Mouse (Mus musculus): ENCODE data around the gene Gtf3c5. TPM values are rescaled to one million over a fixed set of nuclear protein-coding genes. Genes with fewer than 3 reads are reported as not detected.

Gtf3c5 gene
- total and polyA plus RNA-seq, 2 experiments from 2014 or later, result 12.7 to 14.0 TPM

DNA sequence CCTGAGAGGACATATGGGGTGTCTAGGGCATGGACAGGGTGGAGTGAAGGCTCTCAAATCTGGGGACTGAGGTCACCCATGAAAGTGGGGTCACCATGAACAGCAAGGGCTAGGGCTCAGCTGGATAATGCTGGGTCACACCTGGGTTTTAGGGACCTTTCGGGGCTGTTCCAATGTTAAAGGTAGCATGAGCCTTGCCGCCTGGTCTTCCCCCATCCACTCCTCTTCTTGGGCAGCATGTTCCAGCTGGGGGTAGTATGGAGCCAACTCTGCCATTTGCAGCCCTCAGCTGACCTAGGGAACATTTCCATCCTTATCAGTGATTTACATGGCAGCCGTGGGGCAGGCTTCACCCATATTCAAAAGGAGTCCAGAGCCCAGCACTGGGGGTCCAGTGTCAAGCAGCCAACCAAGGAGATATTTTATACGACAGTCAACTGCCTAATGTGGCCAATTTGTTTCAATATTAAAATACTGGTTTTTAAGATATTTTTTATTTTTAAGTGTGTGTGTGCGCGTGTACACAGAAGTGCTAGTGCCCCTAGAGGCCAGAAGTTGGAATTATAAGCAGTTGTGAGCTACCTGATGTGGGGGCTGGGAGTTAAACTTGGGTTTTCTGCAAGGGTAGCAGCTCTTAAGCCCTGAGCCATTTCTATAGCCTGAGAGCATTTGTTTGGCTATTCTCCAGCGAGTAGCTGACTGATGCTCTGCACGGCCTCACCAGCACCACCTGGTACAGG, 23.2 kb upstream of the Gtf3c5 start:
- no peak for ATAC-seq (ENCODE audit: insufficient read depth, low read depth)

DNA sequence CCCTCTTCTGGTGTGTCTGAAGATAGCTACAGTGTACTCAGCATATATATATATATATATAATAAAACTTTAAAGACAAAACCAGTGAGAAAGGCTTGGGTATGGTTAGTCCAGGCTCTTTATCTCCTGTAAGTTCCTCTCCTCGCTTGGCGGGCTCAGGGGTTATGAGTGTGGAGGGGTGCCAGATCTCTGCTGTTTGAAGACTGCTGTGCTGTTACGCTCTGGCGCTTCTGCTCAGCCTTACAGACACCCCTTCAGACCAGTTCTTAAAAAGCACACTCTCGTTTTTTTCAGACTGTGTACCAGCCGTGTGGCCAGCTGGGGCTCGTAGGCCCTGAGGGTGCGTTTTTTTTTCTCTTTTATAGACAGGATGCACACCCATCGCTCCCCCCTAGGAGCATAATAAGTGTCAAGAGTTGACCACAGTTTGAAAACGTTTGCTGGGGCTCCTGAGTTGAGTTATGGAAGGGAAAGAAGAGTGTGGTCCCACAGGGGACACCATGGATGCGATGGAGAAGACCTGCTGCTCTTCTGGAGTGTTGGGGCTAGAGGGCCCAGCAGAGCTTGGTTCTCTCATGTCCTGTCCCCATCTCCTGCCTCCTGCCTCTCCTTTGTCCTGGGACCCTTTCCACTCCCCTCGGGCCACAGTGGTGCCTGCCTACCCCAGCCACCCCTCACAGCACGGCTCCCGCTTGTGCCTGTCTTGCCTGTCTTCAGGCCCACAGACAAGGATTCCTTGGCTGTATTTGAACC, 22.4 kb upstream of the Gtf3c5 start:
- no peak overlapping the region for H3K27ac ChIP-seq (ENCODE audit: low read depth)
- DNase-seq (ENCODE audit: low spot score) (no peak), ATAC-seq (ENCODE audit: insufficient read depth, low read depth) (no peak)
- no peaks in the 10 kb centered on the region; the same call in 1 of the 2 replicates for H3K4me1 ChIP-seq (ENCODE audit: control insufficient read depth, insufficient read depth)
- H3K4me3 ChIP-seq (ENCODE audit: low read depth, low read length), result no peak overlapping the region
- no peaks in the 10 kb centered on the region for H3K36me3 ChIP-seq (replicated peaks; ENCODE audit: control insufficient read depth, insufficient read depth, low read length)
- H3K4me2 ChIP-seq (ENCODE audit: low read depth, low read length), result no peak overlapping the region
- no peaks in the 10 kb centered on the region for H3K9me3 ChIP-seq (replicated peaks; ENCODE audit: control insufficient read depth, low read length)
- no peak for TF ChIP-seq CTCF (IDR thresholded peaks at IDR 0.05; ENCODE audit: low read depth)
- no peak for TF ChIP-seq EP300 (IDR thresholded peaks at IDR 0.05; ENCODE audit: low read depth)
- H3K27me3 ChIP-seq (ENCODE audit: control insufficient read depth, insufficient read depth, low read length), result no peaks in the 10 kb centered on the region
- H3K9ac ChIP-seq (replicated peaks; ENCODE audit: low read depth, low read length), result no peak overlapping the region
- WGBS, result 54% methylated on average over 14 of the region's 14 CpGs

More for the DNA sequence above, 23.2 kb upstream of the Gtf3c5 start:
- no peak overlapping the region for H3K4me2 ChIP-seq (ENCODE audit: low read depth, low read length)
- no peak overlapping the region for H3K9ac ChIP-seq (replicated peaks; ENCODE audit: low read depth, low read length)
- no peak overlapping the region for H3K27ac ChIP-seq (ENCODE audit: low read depth)
- 59% methylated on average over 8 of the region's 8 CpGs for WGBS
- H3K36me3 ChIP-seq (replicated peaks; ENCODE audit: control insufficient read depth, insufficient read depth, low read length), result no peaks in the 10 kb centered on the region
- DNase-seq (ENCODE audit: low spot score), result no peak
- no peaks in the 10 kb centered on the region for H3K27me3 ChIP-seq (ENCODE audit: control insufficient read depth, insufficient read depth, low read length)
- H3K4me3 ChIP-seq (ENCODE audit: low read depth, low read length), result no peak overlapping the region
- H3K4me1 ChIP-seq (ENCODE audit: control insufficient read depth, insufficient read depth), result no peaks in the 10 kb centered on the region; the same call in 1 of the 2 replicates
- no peaks in the 10 kb centered on the region for H3K9me3 ChIP-seq (replicated peaks; ENCODE audit: control insufficient read depth, low read length)
- TF ChIP-seq EP300 (IDR thresholded peaks at IDR 0.05; ENCODE audit: low read depth) (no peak), CTCF (IDR thresholded peaks at IDR 0.05; ENCODE audit: low read depth) (peak; percentile 14; the same call in 1 of the 2 replicates)

DNA sequence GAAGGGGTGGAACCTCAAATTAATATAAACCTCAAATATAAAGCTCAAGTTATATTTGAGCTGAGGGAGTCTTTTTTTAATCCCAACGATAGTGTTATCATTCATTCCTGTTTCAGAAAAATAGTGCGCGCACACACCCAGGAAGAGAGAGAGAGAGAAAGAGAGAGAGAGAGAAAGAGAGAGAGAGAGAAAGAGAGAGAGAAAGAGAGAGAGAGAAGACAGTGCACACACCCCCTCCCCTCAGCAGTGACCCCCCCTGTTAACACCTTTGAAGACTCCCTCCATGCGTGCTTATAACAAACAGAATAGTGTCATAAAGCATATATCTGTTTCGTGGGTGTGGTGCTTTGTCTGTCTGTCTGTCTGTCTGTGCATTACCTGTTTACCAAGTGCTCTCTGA, 20.0 kb upstream of the Gtf3c5 start:
- no peaks in the 10 kb centered on the region for H3K36me3 ChIP-seq (replicated peaks; ENCODE audit: control insufficient read depth, insufficient read depth, low read length)
- H3K27me3 ChIP-seq (ENCODE audit: control insufficient read depth, insufficient read depth, low read length), result no peaks in the 10 kb centered on the region
- ATAC-seq (ENCODE audit: insufficient read depth, low read depth), result no peak
- no peak overlapping the region for H3K27ac ChIP-seq (ENCODE audit: low read depth)
- WGBS, result 89% methylated on average over 5 of the region's 5 CpGs
- DNase-seq (ENCODE audit: low spot score), result no peak
- H3K4me2 ChIP-seq (ENCODE audit: low read depth, low read length), result no peak overlapping the region
- TF ChIP-seq CTCF (IDR thresholded peaks at IDR 0.05; ENCODE audit: low read depth) (no peak), EP300 (IDR thresholded peaks at IDR 0.05; ENCODE audit: low read depth) (no peak)
- no peaks in the 10 kb centered on the region; the same call in 1 of the 2 replicates for H3K4me1 ChIP-seq (ENCODE audit: control insufficient read depth, insufficient read depth)
- H3K9ac ChIP-seq (replicated peaks; ENCODE audit: low read depth, low read length), result no peak overlapping the region
- no peaks in the 10 kb centered on the region for H3K9me3 ChIP-seq (replicated peaks; ENCODE audit: control insufficient read depth, low read length)
- no peak overlapping the region for H3K4me3 ChIP-seq (ENCODE audit: low read depth, low read length)

DNA sequence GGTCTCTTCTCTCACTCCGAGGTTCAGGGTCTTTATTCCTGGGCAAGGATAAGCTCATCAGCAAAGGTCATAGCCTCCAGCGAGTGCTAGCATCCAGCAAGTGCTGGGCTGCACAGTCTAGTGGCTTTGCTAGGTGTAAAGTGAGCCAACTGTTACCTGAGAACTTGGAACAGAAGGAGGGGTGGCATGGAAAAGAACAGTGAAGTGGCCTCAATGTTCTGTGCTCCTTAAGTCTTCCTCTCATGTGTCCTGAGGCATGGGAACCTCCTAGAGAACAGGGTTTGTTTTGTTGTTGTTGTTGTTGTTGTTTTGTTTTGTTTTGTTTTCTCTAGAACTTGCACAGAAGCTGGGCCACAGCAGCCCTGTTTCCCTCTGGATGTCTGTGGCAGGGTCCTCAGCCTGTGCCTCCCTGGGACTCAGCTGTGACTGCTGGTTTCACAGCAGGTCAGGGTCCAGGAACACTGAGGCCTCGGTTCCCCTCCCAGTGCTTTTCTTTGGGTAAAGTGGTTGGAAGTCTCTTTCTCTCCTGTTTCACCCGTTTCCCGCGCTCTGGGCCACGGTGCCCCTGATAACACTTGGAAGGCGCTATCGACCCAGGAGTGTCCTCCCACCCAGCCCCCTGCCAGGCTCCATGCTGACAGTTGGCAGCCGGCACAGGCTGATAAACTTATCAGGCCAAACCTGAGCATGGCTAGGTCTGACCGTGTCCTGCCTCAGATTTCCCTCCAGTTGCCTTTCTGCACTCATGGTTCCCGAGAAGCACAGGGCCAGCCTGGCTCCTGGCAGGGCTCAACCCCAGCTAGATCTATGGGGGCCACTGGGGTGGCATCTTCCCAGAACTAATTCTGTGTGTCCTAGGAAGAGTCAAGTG, 18.4 kb upstream of the Gtf3c5 start:
- WGBS, result 22% methylated on average over 12 of the region's 12 CpGs
- Histone ChIP-seq H3K36me3 (replicated peaks; ENCODE audit: control insufficient read depth, insufficient read depth, low read length) (no peaks in the 10 kb centered on the region), H3K4me3 (ENCODE audit: low read depth, low read length) (no peak overlapping the region), H3K27me3 (ENCODE audit: control insufficient read depth, insufficient read depth, low read length) (no peaks in the 10 kb centered on the region), H3K4me1 (ENCODE audit: control insufficient read depth, insufficient read depth) (no peaks in the 10 kb centered on the region; the same call in 1 of the 2 replicates), H3K4me2 (ENCODE audit: low read depth, low read length) (no peak overlapping the region), H3K9ac (replicated peaks; ENCODE audit: low read depth, low read length) (no peak overlapping the region), H3K27ac (ENCODE audit: low read depth) (no peak overlapping the region), H3K9me3 (replicated peaks; ENCODE audit: control insufficient read depth, low read length) (no peaks in the 10 kb centered on the region)
- TF ChIP-seq EP300 (IDR thresholded peaks at IDR 0.05; ENCODE audit: low read depth) (no peak), CTCF (IDR thresholded peaks at IDR 0.05; ENCODE audit: low read depth) (no peak)
- DNase-seq (ENCODE audit: low spot score) (no peak), ATAC-seq (ENCODE audit: insufficient read depth, low read depth) (no peak)

DNA sequence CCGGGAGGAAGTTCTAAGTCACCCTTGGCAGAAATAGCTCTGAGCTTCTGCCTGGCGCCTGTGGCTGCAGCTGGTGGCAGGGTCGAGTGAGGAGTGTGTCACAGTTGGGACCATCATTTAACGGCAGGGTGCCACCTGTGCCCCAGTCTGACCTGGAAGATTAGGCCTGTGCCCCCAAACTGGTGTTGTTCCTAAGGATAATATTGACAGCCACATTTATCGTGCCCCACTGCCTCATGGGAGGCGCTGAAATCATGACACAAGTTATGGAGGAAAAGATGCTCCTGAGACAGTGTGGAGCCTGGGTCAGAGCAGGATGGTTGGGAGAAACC, 16.0 kb upstream of the Gtf3c5 start:
- TF ChIP-seq EP300 (IDR thresholded peaks at IDR 0.05; ENCODE audit: low read depth), result no peak
- no peak for TF ChIP-seq CTCF (IDR thresholded peaks at IDR 0.05; ENCODE audit: low read depth)
- Histone ChIP-seq H3K9me3 (replicated peaks; ENCODE audit: control insufficient read depth, low read length) (no peaks in the 10 kb centered on the region), H3K9ac (replicated peaks; ENCODE audit: low read depth, low read length) (no peak overlapping the region), H3K27ac (ENCODE audit: low read depth) (no peak overlapping the region), H3K27me3 (ENCODE audit: control insufficient read depth, insufficient read depth, low read length) (no peaks in the 10 kb centered on the region), H3K36me3 (replicated peaks; ENCODE audit: control insufficient read depth, insufficient read depth, low read length) (no peaks in the 10 kb centered on the region), H3K4me2 (ENCODE audit: low read depth, low read length) (no peak overlapping the region), H3K4me1 (ENCODE audit: control insufficient read depth, insufficient read depth) (no peaks in the 10 kb centered on the region; the same call in 1 of the 2 replicates), H3K4me3 (ENCODE audit: low read depth, low read length) (no peak overlapping the region)
- DNase-seq (ENCODE audit: low spot score), result no peak
- no peak for ATAC-seq (ENCODE audit: insufficient read depth, low read depth)
- 41% methylated on average over 6 of the region's 6 CpGs for WGBS

Measured in heart, postnatal 0 days (tissue).